Comparison of ENCODE assay signal across 22 mouse cellular contexts in the genomic region with DNA sequence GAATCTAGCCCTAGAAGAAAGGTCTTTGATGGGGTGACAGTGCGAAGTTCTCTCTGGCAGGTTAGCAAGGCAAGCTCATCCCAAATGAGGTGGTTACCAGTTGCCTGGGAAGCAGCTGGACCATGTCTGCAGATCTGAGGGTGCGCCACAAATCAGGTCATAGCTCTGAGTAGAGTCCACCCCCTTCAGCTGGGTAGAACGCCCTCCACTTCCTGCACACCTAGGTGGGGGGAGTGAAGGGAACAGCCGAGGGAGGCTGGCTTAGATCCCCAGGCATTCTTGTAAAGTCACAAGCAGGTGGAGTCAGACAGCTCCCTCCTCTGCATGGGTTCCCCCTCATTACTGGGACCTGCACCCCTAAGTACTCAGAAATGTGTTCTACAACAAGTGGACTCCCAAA. TPM values are rescaled to one million over a fixed set of nuclear protein-coding genes. Genes with fewer than 3 reads are reported as not detected.
DNase-seq lines count a peak whose midpoint lies in the region; ATAC-seq and TF ChIP-seq lines count a peak whose summit lies in the region.
"Had no signal": no experiment of that assay in that cellular context is flagged by ENCODE, and none has a peak within 500 bp of the region (broad histone marks: within the 10 kb centered on the region; RNA-seq: fewer than 3 reads in every experiment).

No protein-coding gene starts in this region.

- no peaks in the 10 kb centered on the region for H3K9me3 ChIP-seq in hindbrain, postnatal 0 days (ENCODE audit: low read length)
- H3K9me3 ChIP-seq: embryonic facial prominence, embryonic 13.5 days; limb, embryonic 13.5 days; liver, embryonic 15.5 days; megakaryocyte, embryonic 14.5 days; neural tube, embryonic 12.5 days had no signal

- no peak for DNase-seq in left cerebral cortex, adult 2 months (ENCODE audit: extremely low spot score in 1 of 2, low spot score in 2 of 2)
- DNase-seq in left cerebral cortex, postnatal 25 days (ENCODE audit: low spot score in 2 of 2), result no peak
- peak; percentile 12 for DNase-seq in ZHBTc4 (ENCODE audit: low read depth, low spot score)
- peak; percentile 38 for DNase-seq in splenic B cell, adult 2 months (ENCODE audit: low read depth, low spot score)
- DNase-seq in thymus, postnatal 4 days, result peak; percentile 82
- DNase-seq in lung, postnatal 10 days, result no peak
- DNase-seq in cerebellum, postnatal 4 days (ENCODE audit: low spot score in 2 of 2), result no peak
- DNase-seq in hindbrain, postnatal 0 days (ENCODE audit: low spot score), result no peak
- DNase-seq: adrenal gland, postnatal 10 days; cerebellum, adult 2 months; gastrocnemius, postnatal 10 days; heart, adult 2 months; kidney, postnatal 14 days; right cerebral cortex, postnatal 25 days had no signal

- H3K4me1 ChIP-seq in hindbrain, postnatal 0 days (ENCODE audit: insufficient read depth, low read length), result no peaks in the 10 kb centered on the region
- H3K4me1 ChIP-seq: liver, embryonic 15.5 days had no signal

- peak overlapping the region; percentile 37; the same call in 1 of the 2 replicates for H3K27ac ChIP-seq in left cerebral cortex, adult 2 months
- H3K27ac ChIP-seq in hindbrain, postnatal 0 days, result no peak overlapping the region
- H3K27ac ChIP-seq: embryonic facial prominence, embryonic 13.5 days; heart, adult 2 months; limb, embryonic 13.5 days; liver, embryonic 15.5 days; neural tube, embryonic 12.5 days had no signal

- 68% methylated on average over 4 of the region's 4 CpGs for WGBS in hindbrain, postnatal 0 days

- H3K4me3 ChIP-seq in left cerebral cortex, adult 2 months, result peak overlapping the region; percentile 5; the same call in 1 of the 2 replicates
- no peak overlapping the region for H3K4me3 ChIP-seq in hindbrain, postnatal 0 days (ENCODE audit: low read length)
- H3K4me3 ChIP-seq: embryonic facial prominence, embryonic 13.5 days; heart, adult 2 months; limb, embryonic 13.5 days; liver, embryonic 15.5 days; megakaryocyte, embryonic 14.5 days; neural tube, embryonic 12.5 days had no signal

- intact Hi-C loops in left cerebral cortex, adult 2 months (cut with DNase I), result no loop called here
- intact Hi-C loops in left cerebral cortex, postnatal 25 days (cut with DNase I), result no loop called here

- H3K27me3 ChIP-seq in splenic B cell, adult 2 months (ENCODE audit: control insufficient read depth, insufficient read depth, low read length, poor library complexity, severe bottlenecking), result no peaks in the 10 kb centered on the region
- peaks cover 12% of the 10 kb centered on the region for H3K27me3 ChIP-seq in hindbrain, postnatal 0 days (ENCODE audit: insufficient read depth, low read length)

- H3K9ac ChIP-seq in hindbrain, postnatal 0 days (replicated peaks; ENCODE audit: low read length), result no peak overlapping the region
- H3K9ac ChIP-seq: embryonic facial prominence, embryonic 13.5 days; limb, embryonic 13.5 days; liver, embryonic 15.5 days; neural tube, embryonic 12.5 days had no signal

- no peak for TF ChIP-seq CTCF in left cerebral cortex, adult 2 months (IDR thresholded peaks at IDR 0.05)
- TF ChIP-seq CTCF in hindbrain, postnatal 0 days (IDR thresholded peaks at IDR 0.05; ENCODE audit: low read depth), result no peak

- no peak for ATAC-seq in hindbrain, postnatal 0 days
- ATAC-seq: intestine, postnatal 0 days; lung, postnatal 0 days had no signal

- H3K36me3 ChIP-seq in splenic B cell, adult 2 months (ENCODE audit: control insufficient read depth, insufficient read depth, low read length, poor library complexity, severe bottlenecking), result no peaks in the 10 kb centered on the region
- no peaks in the 10 kb centered on the region for H3K36me3 ChIP-seq in hindbrain, postnatal 0 days (ENCODE audit: insufficient read depth, low read length)
- H3K36me3 ChIP-seq: embryonic facial prominence, embryonic 13.5 days; G1E; limb, embryonic 13.5 days; liver, embryonic 15.5 days; neural tube, embryonic 12.5 days had no signal

- no peak overlapping the region for H3K4me2 ChIP-seq in hindbrain, postnatal 0 days (ENCODE audit: low read depth, low read length)
- H3K4me2 ChIP-seq: embryonic facial prominence, embryonic 13.5 days; limb, embryonic 13.5 days; liver, embryonic 15.5 days; neural tube, embryonic 12.5 days had no signal

RNA-seq across cellular contexts. Expression of gene Satb1, which starts 6.6 kb away (rescaled TPM):
- total RNA-seq in left cerebral cortex, adult 2 months (2021), result 100 to 1,000 TPM; 127 to 132 TPM
- 100 to 1,000 TPM; 110 to 129 TPM for total RNA-seq in left cerebral cortex, postnatal 25 days (2021)
- 37.1 and 44.5 TPM in 2 replicates for total RNA-seq in hindbrain, postnatal 0 days (2014; rRNA removed)
- 21.5 and 26.2 TPM in 2 replicates for polyA plus RNA-seq in hindbrain, postnatal 0 days (2015; fragmentation: Nextera tagmentation; extraction: Ambion mirVana)
- polyA plus RNA-seq: G1E had no signal

Comparison
In these comparisons a context has a peak if more than half of its experiments do, and no peak if none do; other contexts are left out.
1. DNase-seq: peak in ZHBTc4 (single experiment), splenic B cell, adult 2 months (single experiment) and thymus, postnatal 4 days (single experiment); none in left cerebral cortex, adult 2 months (0 of 2), left cerebral cortex, postnatal 25 days (0 of 2), lung, postnatal 10 days (single experiment), cerebellum, postnatal 4 days (0 of 2) and hindbrain, postnatal 0 days (single experiment).